Mouse (Mus musculus) thymus, adult 2 months (tissue): ENCODE measurements around the gene Fnd3c2.
A peak's percentile ranks its signal among the peaks of the same experiment; 100 is the strongest.

ENCODE experiments used
- CTCF ChIP-seq: fragments of 200-500 bp; IDR thresholded peaks from 2 replicates; pipeline ENCODE4 v1.5.1; 2012; ENCODE audit warnings: mild to moderate bottlenecking, control low read depth, low read length, moderate library complexity, borderline replicate concordance; ENCODE audit not compliant: control insufficient read depth, poor library complexity, insufficient read depth; ENCODE audit errors: extremely low read depth
- POLR2A ChIP-seq: fragments of 200-500 bp; IDR thresholded peaks from 2 replicates; pipeline ENCODE4 v1.6.1; 2012; ENCODE audit warnings: mild to moderate bottlenecking, low read length, control low read depth, moderate library complexity; ENCODE audit not compliant: control insufficient read depth, poor library complexity, insufficient read depth; ENCODE audit errors: extremely low read depth

- TF ChIP-seq CTCF, result peak; percentile 19; the same call in 1 of the 2 replicates
- TF ChIP-seq POLR2A, result 0 out of 2 replicates have a peak, but pooled peaks have one; percentile 11
Measured at GRCm38 (mm10) chrX:106186713-106187649, 68.2 kb downstream of the Fnd3c2 start, which contains the start of gene Pgk1.
